Mouse (Mus musculus): ENCODE data around the gene Pdgfc. TPM values are rescaled to one million over a fixed set of nuclear protein-coding genes. Genes with fewer than 3 reads are reported as not detected.
A peak's percentile ranks its signal among the peaks of the same experiment; 100 is the strongest.

The Pdgfc gene
- polyA plus RNA-seq, 1 experiment from 2014 or later, result 7.5 TPM

DNA sequence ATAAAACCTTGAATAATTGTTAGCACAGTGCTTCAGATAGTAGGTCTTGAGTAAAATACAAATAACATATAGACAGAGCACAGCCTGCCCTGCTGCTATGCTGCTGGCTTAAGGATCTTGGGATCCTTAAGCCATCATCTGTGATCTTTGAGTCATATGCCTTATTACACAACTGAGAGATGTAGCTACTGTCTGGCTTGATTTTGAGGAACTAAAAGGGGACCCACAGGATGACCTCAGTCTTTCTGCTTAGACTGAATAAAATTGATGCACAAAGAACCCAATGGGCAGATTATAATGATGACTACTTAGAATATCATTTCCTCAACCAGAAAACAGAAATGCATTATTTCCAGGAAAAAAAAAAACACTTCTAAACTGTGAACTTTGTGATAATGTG, 15.3 kb downstream of the Pdgfc start:
- ATAC-seq, result no peak
- Histone ChIP-seq H3K9me3 (replicated peaks) (no peaks in the 10 kb centered on the region), H3K27ac (no peak overlapping the region), H3K4me2 (no peak overlapping the region), H3K4me3 (no peak overlapping the region), H3K27me3 (no peaks in the 10 kb centered on the region), H3K36me3 (ENCODE audit: poor library complexity, severe bottlenecking) (no peaks in the 10 kb centered on the region), H3K9ac (no peak overlapping the region), H3K4me1 (peaks cover 7% of the 10 kb centered on the region)

DNA sequence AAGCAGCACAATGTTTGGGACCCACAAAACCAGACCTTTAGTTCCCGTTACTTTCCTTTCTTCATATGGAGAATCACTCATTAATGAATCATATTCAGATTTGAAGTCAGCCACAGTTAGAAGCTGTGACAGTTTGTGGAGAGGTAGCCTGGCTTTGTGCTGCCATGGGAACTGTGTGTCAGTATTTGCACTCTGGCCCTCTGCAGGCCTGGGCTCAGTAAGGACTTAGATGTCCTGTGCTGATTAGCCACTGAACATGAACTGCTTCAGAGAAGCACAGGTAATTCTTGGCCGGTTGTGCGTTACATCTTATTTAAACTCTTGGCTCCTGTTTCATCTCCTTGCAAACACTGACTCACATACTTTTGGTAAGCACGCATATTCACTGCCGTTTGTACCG, 16.2 kb downstream of the Pdgfc start:
- ATAC-seq, result no peak
- no peaks in the 10 kb centered on the region for H3K27me3 ChIP-seq
- no peaks in the 10 kb centered on the region for H3K36me3 ChIP-seq (ENCODE audit: poor library complexity, severe bottlenecking)
- H3K9me3 ChIP-seq (replicated peaks), result no peaks in the 10 kb centered on the region
- no peak overlapping the region for H3K4me2 ChIP-seq
- H3K9ac ChIP-seq, result no peak overlapping the region
- no peak overlapping the region for H3K4me3 ChIP-seq
- no peak overlapping the region for H3K27ac ChIP-seq
- 84% methylated on average over 6 of the region's 6 CpGs for WGBS
- no peaks in the 10 kb centered on the region for H3K4me1 ChIP-seq

- no peaks in the 10 kb centered on the region for H3K9me3 ChIP-seq (replicated peaks)
- no peak for ATAC-seq
- H3K4me3 ChIP-seq, result no peak overlapping the region
- no peaks in the 10 kb centered on the region for H3K36me3 ChIP-seq (ENCODE audit: poor library complexity, severe bottlenecking)
- H3K4me2 ChIP-seq, result no peak overlapping the region
- no peak overlapping the region for H3K27ac ChIP-seq
- H3K4me1 ChIP-seq, result 0 out of 2 replicates have a peak, but pooled peaks cover 7% of the 10 kb centered on the region
- H3K27me3 ChIP-seq, result no peaks in the 10 kb centered on the region
- no peak overlapping the region for H3K9ac ChIP-seq
Observed at GRCm38 (mm10) chr3:81054074-81054473, 17.9 kb downstream of the Pdgfc start.

- no peak for ATAC-seq
- WGBS, result 53% methylated on average over 1 of the region's 1 CpGs
- no peaks in the 10 kb centered on the region for H3K27me3 ChIP-seq
Observed at GRCm38 (mm10) chr3:81057719-81058118, 21.5 kb downstream of the Pdgfc start.

GRCm38 (mm10) chr3:81058527-81059031, 22.4 kb downstream of the Pdgfc start:
- 0 out of 2 replicates have a peak, but pooled peaks have one; percentile 45 for ATAC-seq
- no peak overlapping the region for H3K27ac ChIP-seq
- no peak overlapping the region for H3K4me3 ChIP-seq
- H3K4me2 ChIP-seq, result no peak overlapping the region
- no peaks in the 10 kb centered on the region for H3K9me3 ChIP-seq (replicated peaks)
- H3K4me1 ChIP-seq, result 0 out of 2 replicates have a peak, but pooled peaks cover 10% of the 10 kb centered on the region
- H3K36me3 ChIP-seq (ENCODE audit: poor library complexity, severe bottlenecking), result no peaks in the 10 kb centered on the region
- H3K9ac ChIP-seq, result no peak overlapping the region
- H3K27me3 ChIP-seq, result no peaks in the 10 kb centered on the region
- 22% methylated on average over 4 of the region's 4 CpGs for WGBS

More at GRCm38 (mm10) chr3:81057719-81058118, 21.5 kb downstream of the Pdgfc start:
- Histone ChIP-seq H3K4me1 (0 out of 2 replicates have a peak, but pooled peaks cover 10% of the 10 kb centered on the region), H3K4me3 (no peak overlapping the region), H3K9me3 (replicated peaks) (no peaks in the 10 kb centered on the region), H3K9ac (no peak overlapping the region), H3K36me3 (ENCODE audit: poor library complexity, severe bottlenecking) (no peaks in the 10 kb centered on the region), H3K4me2 (no peak overlapping the region), H3K27ac (no peak overlapping the region)

DNA sequence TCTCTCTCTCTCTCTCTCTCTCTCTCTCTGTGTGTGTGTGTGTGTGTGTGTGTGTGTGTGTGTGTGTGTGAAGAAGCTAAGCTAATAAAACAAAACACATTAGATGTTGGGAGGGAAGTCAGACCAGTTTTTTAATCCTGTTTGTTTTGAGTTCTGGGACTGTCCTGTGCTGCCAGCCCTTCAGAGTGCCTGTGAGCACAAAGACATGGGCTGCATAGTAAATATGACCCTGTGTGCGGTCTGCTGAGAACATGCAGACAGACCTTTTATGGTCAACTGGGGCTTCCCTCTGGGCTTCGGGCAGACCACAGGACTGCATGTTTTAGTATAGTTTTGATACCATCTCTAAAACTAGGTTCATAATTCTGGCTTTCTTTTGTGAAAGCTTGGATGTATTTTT, 32.3 kb downstream of the Pdgfc start:
- H3K9me3 ChIP-seq (replicated peaks), result no peaks in the 10 kb centered on the region
- no peak overlapping the region for H3K9ac ChIP-seq
- H3K4me2 ChIP-seq, result no peak overlapping the region
- H3K36me3 ChIP-seq (ENCODE audit: poor library complexity, severe bottlenecking), result no peaks in the 10 kb centered on the region
- WGBS, result 41% methylated on average over 2 of the region's 2 CpGs
- no peak for ATAC-seq
- no peaks in the 10 kb centered on the region for H3K4me1 ChIP-seq
- H3K4me3 ChIP-seq, result no peak overlapping the region
- no peak overlapping the region for H3K27ac ChIP-seq
- no peaks in the 10 kb centered on the region for H3K27me3 ChIP-seq

DNA sequence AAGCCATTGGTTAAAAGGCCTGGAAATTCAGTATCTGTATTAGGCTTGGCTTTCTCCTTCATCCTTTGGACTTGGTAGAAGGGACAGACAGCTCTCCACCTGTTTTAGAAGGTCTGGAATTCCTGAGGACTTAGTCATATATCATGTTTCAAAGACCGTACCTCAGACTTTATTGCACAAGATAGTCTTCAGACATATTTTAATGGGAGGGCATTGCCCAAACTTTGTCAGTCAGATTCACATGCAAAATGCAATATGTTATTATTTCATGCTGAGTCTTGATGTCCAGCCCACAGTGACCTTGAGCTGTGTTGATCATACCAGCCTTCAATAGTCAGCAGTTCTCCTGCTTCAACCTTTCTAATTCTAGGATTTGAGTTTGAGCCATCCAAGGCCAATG, 64.9 kb downstream of the Pdgfc start:
- H3K4me1 ChIP-seq, result peaks cover 20% of the 10 kb centered on the region
- no peak overlapping the region for H3K4me3 ChIP-seq
- H3K27ac ChIP-seq, result no peak overlapping the region
- no peaks in the 10 kb centered on the region for H3K9me3 ChIP-seq (replicated peaks)
- H3K36me3 ChIP-seq (ENCODE audit: poor library complexity, severe bottlenecking), result no peaks in the 10 kb centered on the region
- no peaks in the 10 kb centered on the region for H3K27me3 ChIP-seq
- ATAC-seq, result no peak
- 94% methylated on average over 1 of the region's 1 CpGs for WGBS
- H3K9ac ChIP-seq, result no peak overlapping the region
- H3K4me2 ChIP-seq, result no peak overlapping the region

DNA sequence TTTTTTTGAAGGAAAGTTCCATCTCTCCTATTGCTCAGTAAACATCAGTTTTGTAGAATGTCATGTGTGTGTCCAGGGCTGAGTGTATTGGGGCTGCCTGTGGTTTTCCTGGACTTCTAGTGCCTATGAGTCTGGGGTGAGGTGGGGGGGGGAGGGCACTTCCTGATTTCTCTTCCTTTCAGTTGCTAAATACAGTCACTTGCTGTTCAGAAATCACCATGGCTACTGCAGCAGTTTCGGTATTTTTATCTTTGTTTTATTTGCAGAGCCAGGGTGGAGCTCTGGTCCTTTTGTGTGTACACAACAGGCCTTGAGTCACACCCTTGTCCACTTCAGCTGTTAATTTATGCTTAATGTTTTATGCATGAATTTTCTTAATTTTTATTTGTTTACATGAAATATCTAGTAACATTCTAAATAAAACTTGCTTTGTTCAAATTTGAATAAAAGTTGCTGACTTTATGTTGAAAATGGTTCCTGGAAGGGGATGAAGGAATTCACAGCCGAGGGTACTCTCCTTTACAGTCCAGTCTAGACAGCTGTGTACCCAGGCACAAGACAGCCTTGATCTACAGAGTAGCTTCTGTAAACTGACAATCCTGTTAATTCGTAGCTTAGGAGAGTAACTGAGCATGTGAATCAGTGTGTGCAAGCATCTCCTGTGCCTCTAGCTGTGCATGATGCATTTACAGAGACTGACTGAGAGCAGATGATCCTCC, 66.1 kb downstream of the Pdgfc start:
- Histone ChIP-seq H3K27ac (no peak overlapping the region), H3K4me3 (no peak overlapping the region), H3K9ac (no peak overlapping the region), H3K27me3 (no peaks in the 10 kb centered on the region), H3K9me3 (replicated peaks) (no peaks in the 10 kb centered on the region), H3K4me2 (no peak overlapping the region), H3K4me1 (peaks cover 20% of the 10 kb centered on the region), H3K36me3 (ENCODE audit: poor library complexity, severe bottlenecking) (no peaks in the 10 kb centered on the region)
- 13% methylated on average over 3 of the region's 3 CpGs for WGBS
- peak; percentile 78 for ATAC-seq

- Histone ChIP-seq H3K36me3 (ENCODE audit: poor library complexity, severe bottlenecking) (no peaks in the 10 kb centered on the region), H3K4me1 (peaks cover 20% of the 10 kb centered on the region), H3K9ac (no peak overlapping the region), H3K27ac (no peak overlapping the region), H3K9me3 (replicated peaks) (no peaks in the 10 kb centered on the region), H3K27me3 (no peaks in the 10 kb centered on the region), H3K4me3 (no peak overlapping the region), H3K4me2 (no peak overlapping the region)
- WGBS, result 26% methylated on average over 5 of the region's 5 CpGs
- no peak for ATAC-seq
Observed at GRCm38 (mm10) chr3:81102877-81103420, 66.7 kb downstream of the Pdgfc start.

- no peaks in the 10 kb centered on the region for H3K27me3 ChIP-seq
- 88% methylated on average over 1 of the region's 1 CpGs for WGBS
- H3K27ac ChIP-seq, result no peak overlapping the region
- no peak for ATAC-seq
- H3K9me3 ChIP-seq (replicated peaks), result no peaks in the 10 kb centered on the region
- no peak overlapping the region for H3K4me3 ChIP-seq
- no peak overlapping the region for H3K9ac ChIP-seq
- H3K4me1 ChIP-seq, result peaks cover 6% of the 10 kb centered on the region
- H3K4me2 ChIP-seq, result no peak overlapping the region
- H3K36me3 ChIP-seq (ENCODE audit: poor library complexity, severe bottlenecking), result no peaks in the 10 kb centered on the region
Observed at GRCm38 (mm10) chr3:81107515-81107914, 71.3 kb downstream of the Pdgfc start.

DNA sequence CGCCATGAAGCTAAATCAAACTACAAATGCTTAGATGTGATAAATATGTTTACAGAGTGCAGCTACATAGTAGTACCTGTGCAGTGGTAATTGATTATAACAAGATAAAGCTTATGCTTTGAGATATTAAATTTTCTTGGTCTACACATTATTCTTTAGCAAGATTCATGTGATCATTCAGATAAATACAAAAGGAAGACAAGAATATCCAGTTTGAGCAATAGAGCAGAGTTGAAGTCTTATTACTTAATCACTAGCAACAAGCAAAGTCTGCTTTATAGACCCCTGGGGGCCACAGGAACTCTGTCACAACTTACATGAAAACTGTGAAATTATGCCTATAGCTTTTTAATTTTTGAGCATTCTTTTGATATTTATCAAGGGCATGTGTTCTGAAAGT, 74.8 kb downstream of the Pdgfc start:
- H3K36me3 ChIP-seq (ENCODE audit: poor library complexity, severe bottlenecking), result no peaks in the 10 kb centered on the region
- no peak overlapping the region for H3K4me3 ChIP-seq
- H3K4me1 ChIP-seq, result no peaks in the 10 kb centered on the region
- H3K27ac ChIP-seq, result no peak overlapping the region
- no peak overlapping the region for H3K9ac ChIP-seq
- no peak overlapping the region for H3K4me2 ChIP-seq
- ATAC-seq, result no peak
- no peaks in the 10 kb centered on the region for H3K9me3 ChIP-seq (replicated peaks)
- WGBS, result 94% methylated on average over 1 of the region's 1 CpGs
- no peaks in the 10 kb centered on the region for H3K27me3 ChIP-seq

- Histone ChIP-seq H3K9ac (no peak overlapping the region), H3K4me2 (no peak overlapping the region), H3K27me3 (no peaks in the 10 kb centered on the region), H3K4me1 (no peaks in the 10 kb centered on the region), H3K9me3 (replicated peaks) (no peaks in the 10 kb centered on the region), H3K36me3 (ENCODE audit: poor library complexity, severe bottlenecking) (no peaks in the 10 kb centered on the region), H3K4me3 (no peak overlapping the region), H3K27ac (no peak overlapping the region)
- 96% methylated on average over 3 of the region's 3 CpGs for WGBS
- no peak for ATAC-seq
Observed at GRCm38 (mm10) chr3:81112892-81113291, 76.7 kb downstream of the Pdgfc start.

GRCm38 (mm10) chr3:81120664-81121063, 84.4 kb downstream of the Pdgfc start:
- WGBS, result 96% methylated on average over 1 of the region's 1 CpGs
- no peak overlapping the region for H3K4me3 ChIP-seq
- H3K27me3 ChIP-seq, result no peaks in the 10 kb centered on the region
- no peaks in the 10 kb centered on the region for H3K36me3 ChIP-seq (ENCODE audit: poor library complexity, severe bottlenecking)
- H3K4me2 ChIP-seq, result no peak overlapping the region
- H3K9ac ChIP-seq, result no peak overlapping the region
- no peak for ATAC-seq
- H3K4me1 ChIP-seq, result no peaks in the 10 kb centered on the region
- H3K9me3 ChIP-seq (replicated peaks), result no peaks in the 10 kb centered on the region
- H3K27ac ChIP-seq, result no peak overlapping the region
